Mouse (Mus musculus) liver, adult 2 months (tissue): Measurements from ENCODE around the gene Crb1.

ENCODE experiments used
- CTCF ChIP-seq: fragments of 200-500 bp; IDR thresholded peaks from 2 replicates; pipeline ENCODE4 v1.5.1; 2011; ENCODE audit warnings: low read depth, low read length, control low read depth
- POLR2A ChIP-seq: fragments of 200-500 bp; IDR thresholded peaks from 2 replicates; pipeline ENCODE4 v1.6.1; 2011; ENCODE audit warnings: low read length, control low read depth; ENCODE audit not compliant: insufficient read depth; ENCODE audit errors: extremely low read depth

GRCm38 (mm10) chr1:139291593-139291992, 85.3 kb downstream of the Crb1 start:
- TF ChIP-seq POLR2A (no peak), CTCF (no peak)
